Mouse (Mus musculus) cerebellum, adult 11 months (tissue): ENCODE data around the gene Ap4s1.

ENCODE experiments used
- DNase-seq: peaks from one replicate; pipeline ENCODE4 v3.0.0; 2022

Gene Ap4s1

GRCm38 (mm10) chr12:51705778-51706177 lies 14.9 kb downstream of the Ap4s1 start:
- no peak for DNase-seq

GRCm38 (mm10) chr12:51706673-51707235 lies 15.9 kb downstream of the Ap4s1 start:
- DNase-seq: no peak

- DNase-seq: no peak
Observed at GRCm38 (mm10) chr12:51708941-51709686, 18.3 kb downstream of the Ap4s1 start.

- DNase-seq: no peak
Observed at GRCm38 (mm10) chr12:51709741-51710140, 18.9 kb downstream of the Ap4s1 start.

GRCm38 (mm10) chr12:51710154-51710553 lies 19.3 kb downstream of the Ap4s1 start:
- no peak for DNase-seq

GRCm38 (mm10) chr12:51712685-51713084 lies 21.9 kb downstream of the Ap4s1 start:
- no peak for DNase-seq

GRCm38 (mm10) chr12:51718617-51719016 lies 27.8 kb downstream of the Ap4s1 start:
- DNase-seq: no peak

GRCm38 (mm10) chr12:51721836-51722235 lies 31.0 kb downstream of the Ap4s1 start:
- no peak for DNase-seq

GRCm38 (mm10) chr12:51729058-51729457 lies 38.2 kb downstream of the Ap4s1 start:
- no peak for DNase-seq

- DNase-seq: no peak
Observed at GRCm38 (mm10) chr12:51729827-51730226, 39.0 kb downstream of the Ap4s1 start.

- no peak for DNase-seq
Observed at GRCm38 (mm10) chr12:51734605-51735211, 43.9 kb downstream of the Ap4s1 start.

GRCm38 (mm10) chr12:51735840-51736271 lies 45.0 kb downstream of the Ap4s1 start:
- no peak for DNase-seq

GRCm38 (mm10) chr12:51736381-51736780 lies 45.5 kb downstream of the Ap4s1 start:
- DNase-seq: no peak

- no peak for DNase-seq
Observed at GRCm38 (mm10) chr12:51736807-51737206, 46.0 kb downstream of the Ap4s1 start.

GRCm38 (mm10) chr12:51741690-51742089 lies 50.9 kb downstream of the Ap4s1 start:
- no peak for DNase-seq

GRCm38 (mm10) chr12:51744957-51745356 lies 54.1 kb downstream of the Ap4s1 start:
- no peak for DNase-seq

- no peak for DNase-seq
Observed at GRCm38 (mm10) chr12:51747348-51747747, 56.5 kb downstream of the Ap4s1 start.

GRCm38 (mm10) chr12:51755938-51756598 lies 65.2 kb downstream of the Ap4s1 start:
- DNase-seq: no peak

GRCm38 (mm10) chr12:51756599-51756961 lies 65.7 kb downstream of the Ap4s1 start:
- no peak for DNase-seq

GRCm38 (mm10) chr12:51759374-51759773 lies 68.5 kb downstream of the Ap4s1 start:
- no peak for DNase-seq

GRCm38 (mm10) chr12:51767454-51767853 lies 76.6 kb downstream of the Ap4s1 start:
- no peak for DNase-seq

GRCm38 (mm10) chr12:51768702-51769101 lies 77.9 kb downstream of the Ap4s1 start:
- no peak for DNase-seq

- no peak for DNase-seq
Observed at GRCm38 (mm10) chr12:51784842-51785241, 94.0 kb downstream of the Ap4s1 start.
